In genomic region chr2:153906626-153907025, GRCm38 (mm10) we compare ENCODE assay signal across 18 mouse cellular contexts. TPM values are rescaled to one million over a fixed set of nuclear protein-coding genes. Genes with fewer than 3 reads are reported as not detected.
DNase-seq lines count a peak whose midpoint lies in the region.
"Had no signal": no experiment of that assay in that cellular context is flagged by ENCODE, and none has a peak within 500 bp of the region (broad histone marks: within the 10 kb centered on the region; RNA-seq: fewer than 3 reads in every experiment).

No protein-coding gene starts in this region.

- peak; percentile 50 for DNase-seq in ovary, adult 18-20 months (ENCODE audit: low spot score)
- no peak for DNase-seq in ovary, postnatal 10 days (ENCODE audit: low spot score)
- DNase-seq in adrenal gland, adult 8-10 months = peak; percentile 71
- peak; percentile 52 for DNase-seq in adrenal gland, postnatal 25 days
- no peak for DNase-seq in heart, postnatal 4 days
- no peak for DNase-seq in natural killer cell, adult 2 months (ENCODE audit: low spot score in 2 of 2)
- DNase-seq: cerebellum, adult 18-20 months; cerebellum, adult 9-10 months; cerebellum, postnatal 14 days; gastrocnemius, postnatal 10 days; gastrocnemius, postnatal 36 days; heart, adult 2 months; heart, postnatal 14 days had no signal

RNA-seq across cellular contexts. Expression of gene Bpifb6, which starts 6.4 kb away (rescaled TPM):
- 1 to 10 TPM in 2 of 4 experiments, under 1 TPM in 1, not detected in 1; 0.30 to 6.2 (median 4.9) TPM for total RNA-seq in adrenal gland, adult 8-10 months (2022)
- total RNA-seq in adrenal gland, postnatal 25 days (2021) = 6.3 and 7.2 TPM in 2 replicates
- total RNA-seq in heart, postnatal 4 days (2021) = not detected
- total RNA-seq: ES-E14; gastrocnemius, adult 18-20 months; gastrocnemius, postnatal 10 days; gastrocnemius, postnatal 36 days; granulocyte monocyte progenitor cell, adult 5-6 weeks; heart, adult 2 months; heart, postnatal 14 days; hematopoietic stem cell, adult 5-6 weeks had no signal

RNA-seq across cellular contexts. Expression of gene Bpifb3, which starts 11.4 kb away (rescaled TPM):
- total RNA-seq in adrenal gland, adult 8-10 months (2022) = not detected
- not detected in 2 replicates for total RNA-seq in adrenal gland, postnatal 25 days (2021)
- not detected for total RNA-seq in heart, postnatal 4 days (2021)
- total RNA-seq: adrenal gland, adult 18-20 months; ES-E14; gastrocnemius, adult 18-20 months; gastrocnemius, postnatal 10 days; gastrocnemius, postnatal 36 days; heart, adult 2 months; heart, postnatal 14 days; hematopoietic stem cell, adult 5-6 weeks had no signal

RNA-seq across cellular contexts. Expression of gene Bpifb4, which starts 31.4 kb away (rescaled TPM):
- under 1 TPM in 2 of 4 experiments, not detected in 2; 0.44 to 0.59 TPM for total RNA-seq in adrenal gland, adult 8-10 months (2022)
- total RNA-seq in adrenal gland, postnatal 25 days (2021) = not detected in 2 replicates
- total RNA-seq in heart, postnatal 4 days (2021) = not detected
- total RNA-seq: adrenal gland, adult 18-20 months; ES-E14; gastrocnemius, adult 18-20 months; gastrocnemius, postnatal 10 days; gastrocnemius, postnatal 36 days; granulocyte monocyte progenitor cell, adult 5-6 weeks; heart, adult 2 months; heart, postnatal 14 days; hematopoietic stem cell, adult 5-6 weeks had no signal

RNA-seq across cellular contexts. Expression of gene Bpifb2, which starts 31.8 kb away (rescaled TPM):
- under 1 TPM in 1 of 4 experiments, not detected in 3; 0.17 TPM for total RNA-seq in adrenal gland, adult 8-10 months (2022)
- total RNA-seq in adrenal gland, postnatal 25 days (2021) = not detected in 2 replicates
- total RNA-seq in heart, postnatal 4 days (2021) = not detected
- total RNA-seq: ES-E14; gastrocnemius, adult 18-20 months; gastrocnemius, postnatal 10 days; gastrocnemius, postnatal 36 days; granulocyte monocyte progenitor cell, adult 5-6 weeks; heart, adult 2 months; heart, postnatal 14 days; hematopoietic stem cell, adult 5-6 weeks had no signal

RNA-seq across cellular contexts. Expression of gene Sun5, which starts 35.7 kb away (rescaled TPM):
- total RNA-seq in adrenal gland, adult 8-10 months (2022) = not detected
- total RNA-seq in adrenal gland, postnatal 25 days (2021) = not detected in 2 replicates
- not detected for total RNA-seq in heart, postnatal 4 days (2021)
- total RNA-seq: adrenal gland, adult 18-20 months; ES-E14; gastrocnemius, adult 18-20 months; gastrocnemius, postnatal 10 days; gastrocnemius, postnatal 36 days; granulocyte monocyte progenitor cell, adult 5-6 weeks; heart, adult 2 months; heart, postnatal 14 days; hematopoietic stem cell, adult 5-6 weeks had no signal

Comparison
In these comparisons a context has a peak if more than half of its experiments do, and no peak if none do; other contexts are left out.
1. DNase-seq: peak in ovary, adult 18-20 months (single experiment), adrenal gland, adult 8-10 months (single experiment) and adrenal gland, postnatal 25 days (single experiment); none in ovary, postnatal 10 days (single experiment), heart, postnatal 4 days (single experiment) and natural killer cell, adult 2 months (0 of 2).